Mouse (Mus musculus): ENCODE results near the gene Prdm15.

Prdm15 gene

DNA sequence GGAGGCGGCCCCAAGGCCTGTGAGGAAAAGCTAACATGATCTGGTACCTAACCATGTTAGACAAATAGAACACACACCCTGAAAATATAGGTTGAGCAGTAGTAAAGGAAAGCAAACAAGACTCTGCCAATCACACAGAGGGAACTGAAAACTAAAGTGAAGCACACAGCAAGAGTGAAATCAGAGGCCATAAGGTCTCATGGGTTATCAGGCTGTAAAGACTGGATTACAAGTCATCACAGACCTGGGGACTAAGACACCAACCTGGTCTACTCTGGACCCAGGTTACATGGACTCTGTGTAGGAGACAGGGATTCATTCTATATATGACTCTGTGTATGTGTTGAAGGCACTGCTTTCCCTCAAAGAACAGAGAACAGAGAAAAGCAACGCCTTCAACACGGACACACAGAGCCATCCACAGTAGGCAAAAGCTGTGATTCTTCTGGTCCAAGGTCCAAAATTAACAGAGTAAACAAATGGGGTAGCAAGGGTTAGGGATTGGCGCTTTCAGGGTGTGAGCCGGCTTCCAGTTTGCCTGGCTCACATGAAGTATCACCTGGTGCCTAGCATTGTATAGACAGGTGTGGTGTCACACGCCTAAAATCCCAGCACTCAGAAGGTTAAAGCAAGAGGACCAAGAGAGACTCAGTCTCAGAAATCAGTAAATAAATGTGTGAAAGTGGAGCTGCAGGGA is 28.2 kb downstream of the Prdm15 start:
- in situ Hi-C loops (cut with MboI, MseI), result no loop called here

GRCm38 (mm10) chr16:97819532-97819931 is 32.1 kb downstream of the Prdm15 start:
- in situ Hi-C loops (cut with MboI, MseI), result no loop called here

GRCm38 (mm10) chr16:97817414-97817813 is 34.2 kb downstream of the Prdm15 start:
- in situ Hi-C loops (cut with MboI, MseI), result no loop called here

DNA sequence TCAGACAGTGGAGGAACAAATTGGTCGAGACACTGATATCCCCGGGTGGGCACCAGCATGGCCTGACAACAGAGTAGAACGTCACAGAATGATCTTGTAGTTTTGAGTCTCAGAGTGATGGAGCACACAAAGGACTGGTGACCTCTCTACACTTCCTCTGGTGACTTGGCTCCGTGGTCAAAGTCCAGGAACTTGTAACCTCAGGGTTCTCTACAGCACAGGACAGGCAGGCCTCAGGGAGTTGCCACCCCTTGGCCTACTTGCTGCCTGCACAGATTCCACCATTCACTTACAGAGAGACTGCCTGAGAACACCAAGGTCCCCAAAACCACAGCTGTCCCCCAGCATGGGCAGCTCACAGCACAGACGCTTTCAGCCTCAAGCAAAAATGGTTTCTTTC is 36.4 kb downstream of the Prdm15 start:
- in situ Hi-C loops (cut with MboI, MseI), result no loop called here

- in situ Hi-C loops (cut with MboI, MseI), result no loop called here
These were observed 37.6 kb downstream of the Prdm15 start for GRCm38 (mm10) chr16:97814060-97814459.

GRCm38 (mm10) chr16:97808881-97809280 is 42.8 kb downstream of the Prdm15 start:
- in situ Hi-C loops (cut with MboI, MseI), result no loop called here

DNA sequence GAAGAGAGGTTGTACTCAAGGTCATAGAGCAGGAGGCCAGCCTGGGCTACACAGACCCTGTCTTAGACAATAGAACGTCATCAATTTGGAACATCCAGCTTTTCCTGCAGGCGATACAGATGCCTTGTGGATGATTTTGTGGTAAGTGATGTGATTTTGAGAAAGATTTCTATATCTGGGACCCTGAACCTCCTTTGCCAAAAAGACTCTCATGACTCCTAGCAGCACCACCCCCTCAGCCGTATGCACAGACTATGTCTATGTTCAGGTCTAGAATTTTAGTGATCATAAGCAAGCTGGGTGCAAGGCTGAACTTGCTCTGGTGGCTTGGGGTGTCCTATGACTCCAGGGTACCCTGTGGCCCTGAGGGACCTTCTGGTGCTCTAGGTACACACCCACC is 46.0 kb downstream of the Prdm15 start:
- in situ Hi-C loops (cut with MboI, MseI), result no loop called here

DNA sequence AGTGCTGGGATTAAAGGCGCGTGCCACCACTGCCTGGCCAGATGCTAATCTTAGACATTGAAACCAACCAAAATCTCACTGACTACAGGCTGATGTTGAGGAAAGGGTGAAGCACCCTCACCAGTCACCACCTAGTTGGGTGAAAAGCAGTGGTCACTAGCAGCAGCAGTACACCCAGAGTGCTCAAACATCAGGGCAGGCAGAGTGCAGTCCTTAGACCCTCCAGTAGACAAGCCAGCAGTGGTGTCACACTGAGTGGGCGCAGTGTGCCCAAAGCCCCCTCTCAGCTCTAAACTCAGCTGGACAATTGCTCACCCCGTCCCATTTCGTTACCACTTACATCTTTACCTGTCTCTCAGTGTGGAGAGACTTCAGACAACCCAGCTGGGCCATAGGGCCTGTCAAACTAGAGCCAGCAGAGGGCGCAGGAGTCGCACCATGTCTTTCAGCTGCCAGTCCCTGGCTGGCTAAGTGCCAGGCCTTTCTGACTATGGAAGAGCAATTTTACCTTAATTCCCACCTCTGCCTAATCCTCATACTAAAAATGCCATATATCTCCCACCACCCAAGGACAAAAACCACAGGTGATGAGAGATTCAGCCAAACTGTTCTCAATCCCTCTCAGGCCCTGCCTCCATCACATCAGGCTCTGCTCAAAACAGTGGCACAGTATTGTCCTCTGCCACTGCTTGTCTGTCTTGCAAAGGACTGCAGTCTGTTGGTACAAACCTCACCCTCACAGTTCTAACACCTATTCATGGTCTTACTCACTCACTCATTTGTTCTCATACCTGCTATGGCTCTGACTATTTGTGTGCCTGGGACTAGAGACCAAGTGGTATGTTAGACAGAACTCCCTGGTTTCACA is 46.7 kb downstream of the Prdm15 start:
- in situ Hi-C loops (cut with MboI, MseI), result no loop called here

- in situ Hi-C loops (cut with MboI, MseI), result no loop called here
These were observed 53.4 kb downstream of the Prdm15 start for GRCm38 (mm10) chr16:97797950-97798869.

DNA sequence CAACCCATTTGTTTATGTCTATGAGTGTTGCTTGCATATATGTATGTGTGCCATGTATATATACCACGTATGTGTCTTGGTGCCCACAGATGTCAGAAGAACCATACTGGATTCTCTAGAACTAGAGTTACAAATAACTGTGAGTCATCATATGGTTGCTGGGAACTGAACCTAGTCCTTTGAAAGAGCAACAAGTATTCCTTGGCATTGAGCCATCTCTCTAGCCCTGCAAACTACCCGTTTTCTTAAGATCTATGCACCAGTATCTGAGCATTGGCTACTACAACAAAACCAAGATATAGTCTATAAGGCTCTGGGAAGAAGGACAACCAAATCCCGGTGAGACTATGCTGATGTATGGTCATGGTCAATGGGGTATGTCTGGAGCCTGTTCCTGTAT is 54.4 kb downstream of the Prdm15 start:
- in situ Hi-C loops (cut with MboI, MseI), result no loop called here

GRCm38 (mm10) chr16:97794256-97794655 is 57.4 kb downstream of the Prdm15 start:
- in situ Hi-C loops (cut with MboI, MseI), result no loop called here

DNA sequence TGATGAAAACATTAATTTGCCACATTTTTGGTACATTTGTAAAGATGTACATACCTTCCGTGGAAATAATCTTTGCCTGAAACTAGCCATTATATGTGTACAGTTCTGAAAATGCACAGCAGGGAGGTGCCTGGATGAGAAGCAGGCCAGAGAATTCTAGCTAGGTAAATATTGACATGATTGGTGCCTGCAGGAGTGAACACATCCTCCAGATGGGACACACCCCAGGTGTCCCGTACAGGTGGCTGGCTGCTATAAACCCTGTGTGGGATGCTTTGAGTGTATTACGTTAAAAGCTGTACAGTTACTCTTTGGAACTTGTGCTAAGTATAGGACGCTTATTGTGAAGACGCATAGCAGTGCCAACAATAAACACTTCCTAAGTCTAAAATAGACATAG is 68.6 kb downstream of the Prdm15 start:
- in situ Hi-C loops (cut with MboI, MseI), result no loop called here

- in situ Hi-C loops (cut with MboI, MseI), result no loop called here
These were observed 73.2 kb downstream of the Prdm15 start for GRCm38 (mm10) chr16:97778353-97779025.

- in situ Hi-C loops (cut with MboI, MseI), result no loop called here
These were observed 85.1 kb downstream of the Prdm15 start for GRCm38 (mm10) chr16:97766501-97766900.

GRCm38 (mm10) chr16:97764626-97765025 is 87.0 kb downstream of the Prdm15 start:
- in situ Hi-C loops (cut with MboI, MseI), result no loop called here

DNA sequence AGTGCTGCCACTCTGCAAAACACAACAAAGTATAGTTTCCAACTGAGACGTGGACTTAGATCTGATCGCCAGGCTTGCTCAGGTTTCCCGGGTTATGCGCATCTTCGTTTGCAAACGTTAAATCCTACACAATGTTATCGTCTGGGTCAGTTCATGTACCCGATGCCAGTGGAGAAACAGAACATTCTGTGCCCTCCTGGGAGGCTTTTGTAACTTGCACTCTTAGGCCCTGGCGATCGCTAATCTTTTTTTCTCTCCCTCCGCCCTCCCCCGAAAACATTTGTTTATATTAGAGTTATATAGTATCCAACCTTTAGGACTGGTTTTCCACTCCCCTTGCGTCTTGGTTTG is 87.7 kb downstream of the Prdm15 start:
- in situ Hi-C loops (cut with MboI, MseI), result no loop called here

GRCm38 (mm10) chr16:97763061-97763989 is 88.3 kb downstream of the Prdm15 start, which contains the start of gene Ripk4:
Ripk4 (minus strand) TSS chr16:97763787.
- in situ Hi-C loops (cut with MboI, MseI), result no loop called here

- in situ Hi-C loops (cut with MboI, MseI), result no loop called here
These were observed 89.9 kb downstream of the Prdm15 start for GRCm38 (mm10) chr16:97761782-97762181.

- in situ Hi-C loops (cut with MboI, MseI), result no loop called here
These were observed 92.0 kb downstream of the Prdm15 start for GRCm38 (mm10) chr16:97759681-97760080.

- in situ Hi-C loops (cut with MboI, MseI), result no loop called here
These were observed 93.4 kb downstream of the Prdm15 start for GRCm38 (mm10) chr16:97758288-97758687.

Data from T-helper 1 cell (primary cell).